Comparison of ENCODE assay signal across 11 mouse cellular contexts in the genomic region with DNA sequence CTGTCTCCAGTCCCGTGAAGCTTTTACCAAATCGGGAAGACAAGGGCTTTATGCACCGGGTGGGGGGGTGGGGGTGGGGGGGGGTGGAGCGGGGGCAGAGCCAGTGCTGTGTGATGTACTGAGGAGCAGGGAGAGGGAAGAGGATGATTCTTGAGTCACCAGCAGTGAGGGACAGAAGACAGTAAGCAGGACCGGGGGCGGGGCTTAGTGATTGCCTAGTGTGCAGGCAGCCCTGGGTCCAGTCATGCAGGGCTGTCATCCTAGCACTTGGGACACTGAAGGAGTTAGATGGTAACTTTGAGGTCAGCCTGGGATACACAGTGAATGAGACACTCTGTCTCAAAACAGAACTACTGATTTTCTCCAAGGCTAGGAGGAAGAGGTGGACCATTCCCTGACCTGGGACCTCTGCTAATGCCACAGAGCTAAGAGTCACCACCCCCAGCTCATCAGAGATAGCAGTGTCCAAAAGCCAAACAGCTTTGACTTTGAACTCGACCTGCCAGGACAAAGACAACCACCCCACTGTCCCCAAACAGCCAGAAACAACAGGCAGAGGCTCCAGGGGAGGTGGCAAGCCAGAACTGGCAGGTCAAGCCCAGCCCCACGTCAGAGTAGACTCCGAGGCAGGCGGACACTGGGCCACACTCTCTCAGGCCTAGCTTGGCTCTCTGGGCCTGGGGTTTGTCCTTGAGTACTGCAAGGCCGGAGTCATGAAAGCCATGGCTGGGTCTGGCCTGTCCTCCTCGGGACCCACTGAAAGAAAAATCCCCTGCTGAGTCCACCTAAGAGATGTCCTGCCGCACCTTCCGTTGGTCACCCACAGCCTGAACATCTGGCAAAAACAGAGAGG. TPM values are rescaled to one million over a fixed set of nuclear protein-coding genes. Genes with fewer than 3 reads are reported as not detected.
DNase-seq lines count a peak whose midpoint lies in the region; ATAC-seq lines count a peak whose summit lies in the region.
"Had no signal": no experiment of that assay in that cellular context is flagged by ENCODE, and none has a peak within 500 bp of the region (broad histone marks: within the 10 kb centered on the region; RNA-seq: fewer than 3 reads in every experiment).

No protein-coding gene starts in this region.

- no peaks in the 10 kb centered on the region for H3K36me3 ChIP-seq in kidney, embryonic 14.5 days (ENCODE audit: control insufficient read depth, insufficient read depth, low read length)
- H3K36me3 ChIP-seq: forebrain, embryonic 15.5 days had no signal

- H3K9me3 ChIP-seq in kidney, embryonic 14.5 days (ENCODE audit: control insufficient read depth, low read length) = no peaks in the 10 kb centered on the region
- H3K9me3 ChIP-seq: forebrain, embryonic 15.5 days; heart, embryonic 15.5 days; limb, embryonic 10.5 days had no signal

- no peaks in the 10 kb centered on the region for H3K27me3 ChIP-seq in kidney, embryonic 14.5 days (ENCODE audit: control insufficient read depth, insufficient read depth, low read length)
- H3K27me3 ChIP-seq: forebrain, embryonic 15.5 days; heart, embryonic 15.5 days had no signal

- no peak overlapping the region for H3K4me2 ChIP-seq in kidney, embryonic 14.5 days (replicated peaks; ENCODE audit: low read depth, low read length)
- H3K4me2 ChIP-seq: forebrain, embryonic 15.5 days; heart, embryonic 15.5 days had no signal

- H3K9ac ChIP-seq in kidney, embryonic 14.5 days (ENCODE audit: low read depth, low read length) = no peak overlapping the region
- H3K9ac ChIP-seq: forebrain, embryonic 15.5 days; heart, embryonic 15.5 days had no signal

- ATAC-seq in kidney, embryonic 14.5 days (ENCODE audit: low FRiP score, low TSS enrichment) = 0 out of 2 replicates have a peak, but pooled peaks have one; percentile 33

- 62% methylated on average over 14 of the region's 14 CpGs for WGBS in kidney, embryonic 14.5 days

- peak; percentile 38 for DNase-seq in embryo, embryonic 10 days (ENCODE audit: low spot score)
- no peak for DNase-seq in embryo, embryonic 9.5 days (ENCODE audit: extremely low spot score)
- DNase-seq in kidney, postnatal 10 days = no peak
- DNase-seq in right cerebral cortex, adult 2 months (ENCODE audit: low spot score in 2 of 2) = peak; percentile 27 to 48
- DNase-seq in right cerebral cortex, postnatal 4 days = no peak
- DNase-seq in cerebellum, adult 18-20 months = no peak
- DNase-seq in cerebellum, postnatal 25 days = no peak

- H3K27ac ChIP-seq in kidney, embryonic 14.5 days (ENCODE audit: low read depth, low read length) = no peak overlapping the region
- H3K27ac ChIP-seq: forebrain, embryonic 15.5 days; heart, embryonic 15.5 days; limb, embryonic 10.5 days had no signal

- no peak overlapping the region for H3K4me3 ChIP-seq in kidney, embryonic 14.5 days (ENCODE audit: low read length)
- H3K4me3 ChIP-seq: forebrain, embryonic 15.5 days; heart, embryonic 15.5 days had no signal

- peaks cover 18% of the 10 kb centered on the region; the same call in 1 of the 2 replicates for H3K4me1 ChIP-seq in kidney, embryonic 14.5 days (ENCODE audit: control insufficient read depth, insufficient read depth, low read length)
- H3K4me1 ChIP-seq: forebrain, embryonic 15.5 days had no signal

RNA-seq across cellular contexts. Expression of gene Scarb1, which starts 35.4 kb away (rescaled TPM):
- polyA plus RNA-seq in kidney, embryonic 14.5 days (2014; fragmentation: Nextera tagmentation; extraction: Ambion mirVana) = 34.8 and 48.8 TPM in 2 replicates

Comparison
In these comparisons a context has a peak if more than half of its experiments do, and no peak if none do; other contexts are left out.
1. DNase-seq: peak in embryo, embryonic 10 days (single experiment) and right cerebral cortex, adult 2 months (2 of 2); none in embryo, embryonic 9.5 days (single experiment), kidney, postnatal 10 days (single experiment), right cerebral cortex, postnatal 4 days (single experiment), cerebellum, adult 18-20 months (0 of 2) and cerebellum, postnatal 25 days (0 of 2).